Mouse (Mus musculus): ENCODE data around the gene Thsd4.
"Not testable (repeated sequence)": the region's sequence is repeated elsewhere in the genome, so short reads cannot be mapped to it uniquely, and the experiment has no call there.

DNA sequence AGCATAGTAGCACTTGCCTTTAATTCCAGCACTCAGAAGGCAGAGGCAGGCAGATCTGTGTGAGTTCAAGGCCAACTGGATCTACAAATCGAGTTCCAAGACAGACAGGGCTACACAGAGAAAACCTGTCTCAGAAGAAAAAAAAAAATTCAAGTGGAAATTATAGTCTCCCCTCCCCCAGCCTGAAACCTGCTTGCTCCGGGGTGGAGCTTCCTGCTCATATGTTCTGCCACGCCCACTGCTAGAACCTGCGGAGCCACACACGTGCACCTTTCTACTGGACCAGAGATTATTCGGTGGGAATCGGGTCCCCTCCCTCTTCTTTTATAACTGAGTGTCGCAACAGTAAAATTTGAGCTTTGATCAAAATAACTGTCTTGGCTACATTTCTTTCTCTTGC lies 586.0 kb downstream of the Thsd4 start:
- TF ChIP-seq POLR2A (IDR thresholded peaks at IDR 0.05; ENCODE audit: low read depth, low read length); CTCF (IDR thresholded peaks at IDR 0.05; ENCODE audit: extremely low read depth, insufficient read length, insufficient replicate concordance, low read depth, low read length): not testable (repeated sequence)

Data from small intestine, adult 2 months (tissue).